In the genomic region with DNA sequence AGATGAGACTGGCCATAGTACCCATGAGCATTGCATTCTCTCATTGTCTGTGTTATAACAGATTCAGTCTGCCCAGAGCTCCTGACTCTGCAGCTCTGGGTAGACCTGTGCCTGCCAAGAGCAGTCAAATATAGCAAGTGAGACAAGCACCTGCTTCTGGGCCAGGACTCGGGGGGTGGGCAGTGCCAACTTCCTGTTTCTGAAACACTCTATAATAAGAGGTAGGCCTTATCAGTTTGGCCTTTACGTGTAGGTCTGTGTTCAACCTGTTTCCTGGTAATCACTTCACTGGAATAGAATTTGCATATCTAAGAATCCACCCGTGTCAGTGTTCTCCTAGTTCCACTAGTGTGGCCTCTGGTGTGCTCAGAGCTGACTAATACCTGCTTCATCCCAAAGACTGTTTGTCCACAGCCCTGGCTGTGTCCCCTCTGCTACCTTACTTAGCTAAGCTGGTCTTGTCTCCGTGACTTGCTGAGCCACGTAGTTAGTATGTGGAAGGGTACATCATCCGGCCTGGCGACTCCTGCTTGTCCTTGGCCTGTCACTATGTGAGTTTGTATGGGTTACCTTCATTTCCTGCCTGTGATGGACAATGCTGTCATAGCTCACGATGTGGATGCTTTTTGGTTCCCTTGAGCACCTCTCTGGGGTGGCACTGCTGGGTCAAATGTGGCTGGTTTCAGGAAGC, we compare ENCODE assay signal across 1 mouse cellular context.
TF ChIP-seq lines count a peak whose summit lies in the region.

No protein-coding gene starts in this region.

TF ChIP-seq in MEL, 35 proteins besides CTCF, POLR2A, EP300 and RAD21 (continued from another document):
- peak; percentile 78 for TF ChIP-seq GATA1 (IDR thresholded peaks at IDR 0.05; ENCODE audit: low read depth, low read length)
- TF ChIP-seq TBP (IDR thresholded peaks at IDR 0.05; ENCODE audit: low read depth, low read length) = no peak
- 0 out of 2 replicates have a peak, but pooled peaks have one; percentile 26 for TF ChIP-seq NELFE (IDR thresholded peaks at IDR 0.05; ENCODE audit: low read depth, low read length)
- peak; percentile 33; the same call in 1 of the 2 replicates for TF ChIP-seq SIN3A (IDR thresholded peaks at IDR 0.05; ENCODE audit: low read length)
- TF ChIP-seq NRF1 (IDR thresholded peaks at IDR 0.05; ENCODE audit: insufficient read depth, low read depth, low read length, poor library complexity, severe bottlenecking) = no peak
- peak; percentile 31; the same call in 1 of the 2 replicates for TF ChIP-seq TAL1 (IDR thresholded peaks at IDR 0.05; ENCODE audit: low read length)
- no peak for TF ChIP-seq MEF2A (IDR thresholded peaks at IDR 0.05; ENCODE audit: extremely low read depth, insufficient replicate concordance, low read depth, low read length, poor library complexity, severe bottlenecking)
- no peak for TF ChIP-seq MAZ (IDR thresholded peaks at IDR 0.05; ENCODE audit: low read depth, low read length)
- 0 out of 2 replicates have a peak, but pooled peaks have one; percentile 37 for TF ChIP-seq USF1 (IDR thresholded peaks at IDR 0.05; ENCODE audit: low read depth, low read length)
- no peak for TF ChIP-seq SMC3 (IDR thresholded peaks at IDR 0.05; ENCODE audit: low read depth, low read length)
- TF ChIP-seq ELF1 (IDR thresholded peaks at IDR 0.05; ENCODE audit: low read depth, low read length) = peak; percentile 43; the same call in 1 of the 2 replicates
- no peak for TF ChIP-seq ZKSCAN1 (IDR thresholded peaks at IDR 0.05; ENCODE audit: low read depth, low read length)
- TF ChIP-seq JUND (IDR thresholded peaks at IDR 0.05; ENCODE audit: low read depth, low read length) = no peak
- TF ChIP-seq RCOR1 (IDR thresholded peaks at IDR 0.05; ENCODE audit: low read depth, low read length) = peak; percentile 55; the same call in 1 of the 2 replicates
- TF ChIP-seq UBTF (IDR thresholded peaks at IDR 0.05; ENCODE audit: borderline replicate concordance, insufficient read depth, low read depth, low read length) = no peak
- TF ChIP-seq ZC3H11A (IDR thresholded peaks at IDR 0.05; ENCODE audit: low read depth, low read length) = no peak
- no peak for TF ChIP-seq MYB (IDR thresholded peaks at IDR 0.05; ENCODE audit: low read depth, low read length)
- TF ChIP-seq KAT2A (conservative IDR thresholded peaks at IDR 0.05; ENCODE audit: low read depth, low read length) = no peak
- TF ChIP-seq E2F4 (IDR thresholded peaks at IDR 0.05; ENCODE audit: borderline replicate concordance, low read depth, low read length) = no peak
- TF ChIP-seq MAX (IDR thresholded peaks at IDR 0.05; ENCODE audit: low read length) = peak; percentile 74
- TF ChIP-seq HCFC1 (IDR thresholded peaks at IDR 0.05; ENCODE audit: low read depth, low read length) = 0 out of 2 replicates have a peak, but pooled peaks have one; percentile 35
- TF ChIP-seq MXI1 (IDR thresholded peaks at IDR 0.05; ENCODE audit: low read depth, low read length) = peak; percentile 39; the same call in 1 of the 2 replicates
- no peak for TF ChIP-seq POLR2AphosphoS5 (IDR thresholded peaks at IDR 0.05; ENCODE audit: borderline replicate concordance, low read depth, low read length)
- TF ChIP-seq ZMIZ1 (IDR thresholded peaks at IDR 0.05; ENCODE audit: low read depth, low read length) = no peak
- TF ChIP-seq TCF12 (IDR thresholded peaks at IDR 0.05; ENCODE audit: low read depth, low read length) = peak; percentile 43; the same call in 1 of the 2 replicates
- no peak for TF ChIP-seq POLR2AphosphoS2 (IDR thresholded peaks at IDR 0.05; ENCODE audit: low read length)
- TF ChIP-seq CHD1 (IDR thresholded peaks at IDR 0.05; ENCODE audit: low read depth, low read length) = no peak
